Mouse (Mus musculus): ENCODE measurements around the gene Cep112.

DNA sequence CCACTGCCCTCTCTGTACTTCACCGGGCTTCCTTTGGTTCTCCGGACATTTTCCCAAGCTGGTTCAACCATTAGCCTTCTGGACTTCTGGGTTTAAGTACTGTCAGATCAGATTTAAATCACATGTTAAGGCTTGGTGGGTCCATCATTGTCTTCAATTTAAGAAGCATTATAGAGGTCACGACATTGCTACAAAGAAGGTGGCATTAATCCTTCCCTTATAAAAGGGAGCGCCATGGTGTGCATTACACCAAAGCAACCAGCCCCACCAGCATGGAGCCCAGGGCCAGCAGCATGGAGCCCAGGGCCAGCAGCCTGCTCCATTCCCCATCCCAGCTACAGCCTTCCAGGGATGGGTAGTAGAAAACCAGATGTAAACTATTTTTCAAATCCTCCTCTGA, 411.7 kb downstream of the Cep112 start:
- TF ChIP-seq POLR2AphosphoS2 (IDR thresholded peaks at IDR 0.05; ENCODE audit: insufficient read length, low read depth) (no peak), TCF12 (IDR thresholded peaks at IDR 0.05; ENCODE audit: insufficient read depth, poor library complexity, severe bottlenecking) (no peak)
